Mouse (Mus musculus) ovary, postnatal 14 days (tissue): ENCODE data around the gene Narfl.
"Not testable (repeated sequence)": the region's sequence is repeated elsewhere in the genome, so short reads cannot be mapped to it uniquely, and the experiment has no call there.

ENCODE experiments used
- DNase-seq: peaks from one replicate; pipeline ENCODE4 v3.0.0; 2022; ENCODE audit warnings: low spot score

Gene Narfl

GRCm38 (mm10) chr17:25802825-25803517, 29.4 kb downstream of the Narfl start:
- DNase-seq = no peak

- no peak for DNase-seq
These were observed 32.9 kb downstream of the Narfl start for GRCm38 (mm10) chr17:25806507-25806906.

- not testable (repeated sequence) for DNase-seq
These were observed 33.9 kb downstream of the Narfl start for GRCm38 (mm10) chr17:25807452-25807851.

GRCm38 (mm10) chr17:25808028-25808427, 34.5 kb downstream of the Narfl start:
- DNase-seq = no peak

- DNase-seq = no peak
These were observed 35.4 kb downstream of the Narfl start, which contains the start of gene Fbxl16 for GRCm38 (mm10) chr17:25808789-25809605. TSS of gene Fbxl16 (plus strand) at chr17:25809085.

- no peak for DNase-seq
These were observed 36.2 kb downstream of the Narfl start for GRCm38 (mm10) chr17:25809606-25810340.

- DNase-seq = no peak
These were observed 37.3 kb downstream of the Narfl start for GRCm38 (mm10) chr17:25810890-25811289.

- DNase-seq = peak; percentile 92
These were observed 39.9 kb downstream of the Narfl start for GRCm38 (mm10) chr17:25813471-25813870.

- DNase-seq = no peak
These were observed 44.1 kb downstream of the Narfl start for GRCm38 (mm10) chr17:25817662-25818061.

GRCm38 (mm10) chr17:25818851-25819780, 45.5 kb downstream of the Narfl start:
- DNase-seq = no peak

- no peak for DNase-seq
These were observed 49.9 kb downstream of the Narfl start, which contains the start of gene Wdr24 for GRCm38 (mm10) chr17:25823452-25823851. TSS of gene Wdr24 (plus strand) at chr17:25823627.

- DNase-seq = no peak
These were observed 51.0 kb downstream of the Narfl start for GRCm38 (mm10) chr17:25824362-25825142.

GRCm38 (mm10) chr17:25825311-25825710, 51.7 kb downstream of the Narfl start:
- DNase-seq = no peak

- no peak for DNase-seq
These were observed 52.5 kb downstream of the Narfl start for GRCm38 (mm10) chr17:25825984-25826570.

GRCm38 (mm10) chr17:25827011-25827410, 53.4 kb downstream of the Narfl start:
- DNase-seq = no peak

GRCm38 (mm10) chr17:25827546-25828222, 54.1 kb downstream of the Narfl start:
- DNase-seq = no peak

- DNase-seq = no peak
These were observed 54.6 kb downstream of the Narfl start for GRCm38 (mm10) chr17:25828223-25828594.

- DNase-seq = peak; percentile 69
These were observed 55.4 kb downstream of the Narfl start, which contains the start of gene Jmjd8 for GRCm38 (mm10) chr17:25828712-25829557. TSS of gene Jmjd8 (plus strand) at chr17:25828867.
